Mouse (Mus musculus): Measurements from ENCODE around the gene Kif1b.
"Not testable (repeated sequence)": the region's sequence is repeated elsewhere in the genome, so short reads cannot be mapped to it uniquely, and the experiment has no call there.

Gene Kif1b

GRCm38 (mm10) chr4:149220042-149220473, 87.4 kb downstream of the Kif1b start:
- no peak for DNase-seq (ENCODE audit: low spot score)

- DNase-seq (ENCODE audit: low spot score): no peak
Measured at GRCm38 (mm10) chr4:149219401-149220041, 88.0 kb downstream of the Kif1b start.

- DNase-seq (ENCODE audit: low spot score): no peak
Measured at GRCm38 (mm10) chr4:149218476-149218875, 89.0 kb downstream of the Kif1b start.

- no peak for DNase-seq (ENCODE audit: low spot score)
Measured at GRCm38 (mm10) chr4:149215982-149216381, 91.5 kb downstream of the Kif1b start.

GRCm38 (mm10) chr4:149215397-149215796, 92.1 kb downstream of the Kif1b start:
- DNase-seq (ENCODE audit: low spot score): no peak

- DNase-seq (ENCODE audit: low spot score): not testable (repeated sequence)
Measured at GRCm38 (mm10) chr4:149214468-149214867, 93.0 kb downstream of the Kif1b start.

- DNase-seq (ENCODE audit: low spot score): no peak
Measured at GRCm38 (mm10) chr4:149213466-149213865, 94.0 kb downstream of the Kif1b start.

GRCm38 (mm10) chr4:149211441-149211840, 96.1 kb downstream of the Kif1b start:
- DNase-seq (ENCODE audit: low spot score): not testable (repeated sequence)

- no peak for DNase-seq (ENCODE audit: low spot score)
Measured at GRCm38 (mm10) chr4:149202467-149202866, 105.0 kb downstream of the Kif1b start.

GRCm38 (mm10) chr4:149201110-149201509, 106.4 kb downstream of the Kif1b start:
- no peak for DNase-seq (ENCODE audit: low spot score)

- DNase-seq (ENCODE audit: low spot score): no peak
Measured at GRCm38 (mm10) chr4:149197180-149197579, 110.3 kb downstream of the Kif1b start.

GRCm38 (mm10) chr4:149191103-149191502, 116.4 kb downstream of the Kif1b start:
- DNase-seq (ENCODE audit: low spot score): no peak

- DNase-seq (ENCODE audit: low spot score): no peak
Measured at GRCm38 (mm10) chr4:149188563-149188962, 118.9 kb downstream of the Kif1b start.

- DNase-seq (ENCODE audit: low spot score): no peak
Measured at GRCm38 (mm10) chr4:149182755-149183154, 124.7 kb downstream of the Kif1b start.

- DNase-seq (ENCODE audit: low spot score): no peak
Measured at GRCm38 (mm10) chr4:149182192-149182591, 125.3 kb downstream of the Kif1b start.

- no peak for DNase-seq (ENCODE audit: low spot score)
Measured at GRCm38 (mm10) chr4:149179573-149179972, 127.9 kb downstream of the Kif1b start.

- DNase-seq (ENCODE audit: low spot score): no peak
Measured at GRCm38 (mm10) chr4:149179160-149179559, 128.3 kb downstream of the Kif1b start.

GRCm38 (mm10) chr4:149178328-149178727, 129.2 kb downstream of the Kif1b start:
- no peak for DNase-seq (ENCODE audit: low spot score)

GRCm38 (mm10) chr4:149177046-149177445, 130.4 kb downstream of the Kif1b start:
- DNase-seq (ENCODE audit: low spot score): no peak

- DNase-seq (ENCODE audit: low spot score): no peak
Measured at GRCm38 (mm10) chr4:149176645-149177044, 130.8 kb downstream of the Kif1b start.

GRCm38 (mm10) chr4:149173661-149174060, 133.8 kb downstream of the Kif1b start:
- DNase-seq (ENCODE audit: low spot score): no peak

GRCm38 (mm10) chr4:149172666-149173065, 134.8 kb downstream of the Kif1b start:
- no peak for DNase-seq (ENCODE audit: low spot score)

GRCm38 (mm10) chr4:149172083-149172482, 135.4 kb downstream of the Kif1b start:
- DNase-seq (ENCODE audit: low spot score): no peak

GRCm38 (mm10) chr4:149171581-149171981, 135.9 kb downstream of the Kif1b start:
- DNase-seq (ENCODE audit: low spot score): no peak

All from urinary bladder, postnatal 10 days (tissue).